Mouse (Mus musculus) limb, embryonic 12.5 days (tissue): ENCODE data around the gene Lpgat1. TPM values are rescaled to one million over a fixed set of nuclear protein-coding genes. Genes with fewer than 3 reads are reported as not detected.

Experiments
- ATAC-seq: fragments of 200-750 bp; cut with Nextera tagmentation; 2 replicates; pipeline ENCODE4 v1.8.0; 2017; ENCODE audit warnings: low read depth, moderate TSS enrichment; ENCODE audit not compliant: insufficient number of reproducible peaks, insufficient read depth, low FRiP score, low TSS enrichment
- H3K27ac ChIP-seq: fragments of 300-500 bp; sonication (generic); 2 replicates; pipeline ENCODE4 v1.5.1; 2016; ENCODE audit warnings: mild to moderate bottlenecking, moderate library complexity
- H3K27me3 ChIP-seq: fragments of 300-500 bp; sonication (generic); 2 replicates; pipeline ENCODE4 v1.6.1; 2016; ENCODE audit warnings: mild to moderate bottlenecking, moderate library complexity
- H3K36me3 ChIP-seq: fragments of 300-500 bp; sonication (generic); 2 replicates; pipeline ENCODE4 v1.6.1; 2016; ENCODE audit warnings: mild to moderate bottlenecking, moderate library complexity
- H3K4me1 ChIP-seq: fragments of 300-500 bp; sonication (generic); replicated peaks from 2 replicates; pipeline ENCODE4 v1.6.1; 2016
- H3K4me2 ChIP-seq: fragments of 300-500 bp; sonication (generic); 2 replicates; pipeline ENCODE4 v1.6.1; 2016; ENCODE audit warnings: mild to moderate bottlenecking, moderate library complexity
- H3K4me3 ChIP-seq: fragments of 300-500 bp; sonication (generic); replicated peaks from 2 replicates; pipeline ENCODE4 v1.5.1; 2016; ENCODE audit warnings: mild to moderate bottlenecking
- H3K9ac ChIP-seq: fragments of 300-500 bp; sonication (generic); replicated peaks from 2 replicates; pipeline ENCODE4 v1.6.1; 2016; ENCODE audit warnings: mild to moderate bottlenecking, moderate library complexity
- H3K9me3 ChIP-seq: fragments of 300-500 bp; sonication (generic); 2 replicates; pipeline ENCODE4 v1.6.1; 2016; ENCODE audit warnings: mild to moderate bottlenecking, moderate library complexity
- WGBS: fragments of 180-500 bp; shearing (Covaris S2); methylation state at CpG from one replicate; pipeline ENCODE4 v1.1.7; 2016; 5-methylcytosine and 5-hydroxymethylcytosine counted together
- polyA plus RNA-seq: library from polyadenylated mRNA; unstranded; fragments of >200 nt; fragmentation: Nextera tagmentation; extraction: Ambion mirVana; gene quantifications from 2 replicates; pipeline ENCODE4 v1.2.1, GENCODE M21; 2016

Lpgat1 gene
- polyA plus RNA-seq, 1 experiment from 2014 or later = 51.0 TPM

GRCm38 (mm10) chr1:191713813-191714212 is 3.8 kb upstream of the Lpgat1 start:
- H3K4me3 ChIP-seq = no peak overlapping the region
- ATAC-seq = no peak
- H3K9ac ChIP-seq = no peak overlapping the region
- no peaks in the 10 kb centered on the region for H3K9me3 ChIP-seq
- no peak overlapping the region for H3K27ac ChIP-seq
- no peak overlapping the region for H3K4me2 ChIP-seq
- H3K27me3 ChIP-seq = no peaks in the 10 kb centered on the region
- H3K36me3 ChIP-seq = no peaks in the 10 kb centered on the region
- H3K4me1 ChIP-seq = peaks cover 6% of the 10 kb centered on the region; the same call in 1 of the 2 replicates
- 87% methylated on average over 3 of the region's 3 CpGs for WGBS

GRCm38 (mm10) chr1:191715150-191715549 is 2.5 kb upstream of the Lpgat1 start:
- peaks cover under 1% of the 10 kb centered on the region; the same call in 1 of the 2 replicates for H3K36me3 ChIP-seq
- H3K4me2 ChIP-seq = no peak overlapping the region
- no peak overlapping the region for H3K27ac ChIP-seq
- no peak overlapping the region for H3K9ac ChIP-seq
- H3K27me3 ChIP-seq = no peaks in the 10 kb centered on the region
- 82% methylated on average over 2 of the region's 2 CpGs for WGBS
- no peak for ATAC-seq
- no peak overlapping the region for H3K4me3 ChIP-seq
- H3K9me3 ChIP-seq = no peaks in the 10 kb centered on the region
- H3K4me1 ChIP-seq = peaks cover 12% of the 10 kb centered on the region

GRCm38 (mm10) chr1:191717141-191717540 is 493 bp upstream of the Lpgat1 start:
- Histone ChIP-seq H3K27me3 (no peaks in the 10 kb centered on the region), H3K4me2 (peak overlapping the region; percentile 77), H3K36me3 (peaks cover 16% of the 10 kb centered on the region), H3K9me3 (no peaks in the 10 kb centered on the region), H3K9ac (peak overlapping the region; percentile 98), H3K27ac (peak overlapping the region; percentile 97), H3K4me3 (peak overlapping the region; percentile 92), H3K4me1 (peaks cover 22% of the 10 kb centered on the region)
- no peak for ATAC-seq
- WGBS = 0% methylated on average over 1 of the region's 1 CpGs

GRCm38 (mm10) chr1:191718522-191719281 is 1.1 kb downstream of the Lpgat1 start:
- H3K9ac ChIP-seq = peak overlapping the region; percentile 98
- H3K4me1 ChIP-seq = peaks cover 22% of the 10 kb centered on the region
- no peaks in the 10 kb centered on the region for H3K9me3 ChIP-seq
- WGBS = under 1% methylated on average over 78 of the region's 84 CpGs
- peak overlapping the region; percentile 97 for H3K27ac ChIP-seq
- peak overlapping the region; percentile 92 for H3K4me3 ChIP-seq
- peak; percentile 7; the same call in 1 of the 2 replicates for ATAC-seq
- peaks cover 27% of the 10 kb centered on the region for H3K36me3 ChIP-seq
- H3K4me2 ChIP-seq = peak overlapping the region; percentile 77
- no peaks in the 10 kb centered on the region for H3K27me3 ChIP-seq

- H3K9ac ChIP-seq = peak overlapping the region; percentile 98
- H3K36me3 ChIP-seq = peaks cover 34% of the 10 kb centered on the region
- 6% methylated on average over 11 of the region's 11 CpGs for WGBS
- peaks cover 22% of the 10 kb centered on the region for H3K4me1 ChIP-seq
- no peaks in the 10 kb centered on the region for H3K27me3 ChIP-seq
- H3K9me3 ChIP-seq = no peaks in the 10 kb centered on the region
- ATAC-seq = no peak
- peak overlapping the region; percentile 97 for H3K27ac ChIP-seq
- H3K4me3 ChIP-seq = peak overlapping the region; percentile 92
- peak overlapping the region; percentile 77 for H3K4me2 ChIP-seq
Observed at GRCm38 (mm10) chr1:191719326-191719725, 1.7 kb downstream of the Lpgat1 start.

- no peak overlapping the region; the same call in 1 of the 2 replicates for H3K9ac ChIP-seq
- no peak overlapping the region for H3K27ac ChIP-seq
- H3K27me3 ChIP-seq = no peaks in the 10 kb centered on the region
- H3K4me3 ChIP-seq = no peak overlapping the region
- WGBS = 67% methylated on average over 3 of the region's 3 CpGs
- no peaks in the 10 kb centered on the region for H3K9me3 ChIP-seq
- H3K4me1 ChIP-seq = peaks cover 22% of the 10 kb centered on the region
- H3K4me2 ChIP-seq = no peak overlapping the region; the same call in 1 of the 2 replicates
- ATAC-seq = no peak
- peaks cover 39% of the 10 kb centered on the region for H3K36me3 ChIP-seq
Observed at GRCm38 (mm10) chr1:191720419-191720818, 2.8 kb downstream of the Lpgat1 start.

GRCm38 (mm10) chr1:191722706-191723105 is 5.1 kb downstream of the Lpgat1 start:
- no peak for ATAC-seq
- H3K27me3 ChIP-seq = no peaks in the 10 kb centered on the region
- peaks cover 52% of the 10 kb centered on the region for H3K36me3 ChIP-seq
- 88% methylated on average over 4 of the region's 4 CpGs for WGBS
- H3K9me3 ChIP-seq = no peaks in the 10 kb centered on the region
- H3K4me1 ChIP-seq = peaks cover 16% of the 10 kb centered on the region
- no peak overlapping the region for H3K27ac ChIP-seq
- no peak overlapping the region for H3K9ac ChIP-seq
- no peak overlapping the region for H3K4me3 ChIP-seq
- no peak overlapping the region for H3K4me2 ChIP-seq

- H3K36me3 ChIP-seq = peaks cover 61% of the 10 kb centered on the region
- no peak overlapping the region for H3K4me3 ChIP-seq
- 78% methylated on average over 6 of the region's 6 CpGs for WGBS
- H3K27ac ChIP-seq = no peak overlapping the region
- no peak overlapping the region for H3K9ac ChIP-seq
- H3K4me1 ChIP-seq = peaks cover 16% of the 10 kb centered on the region
- H3K27me3 ChIP-seq = no peaks in the 10 kb centered on the region
- no peak overlapping the region for H3K4me2 ChIP-seq
- no peaks in the 10 kb centered on the region for H3K9me3 ChIP-seq
- ATAC-seq = no peak
Observed at GRCm38 (mm10) chr1:191723675-191724074, 6.0 kb downstream of the Lpgat1 start.

- WGBS = 83% methylated on average over 12 of the region's 12 CpGs
- no peaks in the 10 kb centered on the region for H3K9me3 ChIP-seq
- H3K4me2 ChIP-seq = no peak overlapping the region
- peaks cover 12% of the 10 kb centered on the region for H3K4me1 ChIP-seq
- no peak overlapping the region for H3K27ac ChIP-seq
- H3K27me3 ChIP-seq = no peaks in the 10 kb centered on the region
- H3K4me3 ChIP-seq = no peak overlapping the region
- no peak for ATAC-seq
- no peak overlapping the region for H3K9ac ChIP-seq
- H3K36me3 ChIP-seq = peaks cover 62% of the 10 kb centered on the region
Observed at GRCm38 (mm10) chr1:191724385-191725061, 6.9 kb downstream of the Lpgat1 start.

GRCm38 (mm10) chr1:191732623-191733022 is 15.0 kb downstream of the Lpgat1 start:
- 0 out of 2 replicates have a peak, but pooled peaks cover 6% of the 10 kb centered on the region for H3K4me1 ChIP-seq
- ATAC-seq = no peak
- H3K9ac ChIP-seq = no peak overlapping the region
- H3K4me3 ChIP-seq = no peak overlapping the region
- peaks cover 45% of the 10 kb centered on the region for H3K36me3 ChIP-seq
- H3K4me2 ChIP-seq = no peak overlapping the region
- H3K27ac ChIP-seq = no peak overlapping the region
- no peaks in the 10 kb centered on the region for H3K9me3 ChIP-seq
- no peaks in the 10 kb centered on the region for H3K27me3 ChIP-seq
- WGBS = 91% methylated on average over 4 of the region's 4 CpGs

GRCm38 (mm10) chr1:191733822-191734221 is 16.2 kb downstream of the Lpgat1 start:
- Histone ChIP-seq H3K4me1 (peaks cover 16% of the 10 kb centered on the region), H3K27me3 (no peaks in the 10 kb centered on the region), H3K4me3 (no peak overlapping the region), H3K4me2 (no peak overlapping the region), H3K9me3 (no peaks in the 10 kb centered on the region), H3K9ac (no peak overlapping the region), H3K36me3 (peaks cover 35% of the 10 kb centered on the region), H3K27ac (no peak overlapping the region)
- ATAC-seq = no peak
- WGBS = 93% methylated on average over 4 of the region's 4 CpGs
